Mouse (Mus musculus) G1E-ER4 (cell line): Measurements from ENCODE around the gene Nceh1. TPM values are rescaled to one million over a fixed set of nuclear protein-coding genes. Genes with fewer than 3 reads are reported as not detected.

ENCODE experiments used
- GATA1 ChIP-seq: IDR thresholded peaks from one replicate; pipeline ENCODE4 v1.8.0; 2012; ENCODE audit warnings: low read length, inconsistent platforms
- polyA plus RNA-seq: library from polyadenylated mRNA; stranded (reverse); fragments of >175 nt; gene quantifications from 2 replicates; pipeline ENCODE4 v1.2.3, GENCODE M21; 2012

Nceh1 gene
- polyA plus RNA-seq, 1 experiment = 4.9 TPM

DNA sequence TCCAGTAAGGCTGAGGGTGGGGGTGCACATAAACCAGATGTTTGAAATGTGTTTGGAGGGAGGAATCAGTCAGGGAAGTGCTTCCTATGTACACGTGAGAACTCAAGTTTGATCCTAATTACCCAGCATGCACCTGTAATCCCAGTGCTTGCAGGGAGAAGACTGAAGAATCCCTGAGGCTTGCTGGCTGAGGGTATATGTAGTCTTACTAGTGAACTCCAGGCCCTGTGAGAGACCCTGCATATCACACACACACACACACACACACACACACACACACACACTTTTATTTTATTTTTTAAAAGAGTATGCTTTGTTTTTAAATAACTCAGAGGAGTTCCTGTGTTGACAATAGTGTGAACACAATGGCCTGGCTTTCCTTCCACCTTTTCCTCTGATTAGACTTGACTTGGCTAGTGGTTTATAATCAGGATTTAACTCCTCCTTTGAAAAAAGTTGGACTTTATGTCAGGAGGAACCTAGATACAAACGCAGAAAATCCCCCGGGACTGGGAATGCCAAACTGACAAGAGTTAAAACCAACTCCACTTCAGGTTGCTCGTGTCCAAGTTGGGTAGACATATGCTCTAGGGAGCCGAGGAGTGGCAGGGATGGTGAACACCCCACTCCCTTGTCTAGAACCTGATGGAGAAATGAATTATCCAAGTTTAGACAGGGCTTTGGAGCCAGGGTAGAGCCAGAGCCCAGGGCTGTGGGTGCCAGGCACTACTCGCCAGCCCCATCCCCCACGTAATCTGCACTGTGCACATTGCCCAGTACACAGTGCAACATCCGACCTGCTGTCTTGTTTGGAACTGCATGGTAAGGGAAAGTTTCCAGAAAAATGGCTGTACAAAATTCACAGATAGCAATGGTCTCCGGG lies 138.1 kb downstream of the Nceh1 start:
- TF ChIP-seq GATA1 = no peak

DNA sequence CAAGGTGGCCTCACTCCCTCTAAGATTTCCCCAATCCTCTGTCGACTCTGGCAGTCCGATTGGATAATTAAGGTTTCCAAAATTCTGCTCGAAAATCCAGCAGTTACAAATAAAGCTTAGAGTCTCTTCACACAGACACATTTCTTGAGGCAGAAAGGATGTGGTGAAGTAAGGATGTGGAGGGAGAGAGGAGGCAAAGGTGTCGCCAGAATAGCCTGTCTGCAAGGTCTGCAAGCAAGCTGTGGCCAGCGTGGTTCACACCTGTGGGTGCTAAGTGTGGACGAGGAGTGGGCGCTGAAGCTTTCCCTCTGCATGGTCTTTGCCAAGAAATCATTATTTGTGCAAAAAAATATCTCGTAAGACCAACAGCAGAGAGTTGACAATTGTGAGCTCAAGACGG lies 139.8 kb downstream of the Nceh1 start:
- no peak for TF ChIP-seq GATA1

DNA sequence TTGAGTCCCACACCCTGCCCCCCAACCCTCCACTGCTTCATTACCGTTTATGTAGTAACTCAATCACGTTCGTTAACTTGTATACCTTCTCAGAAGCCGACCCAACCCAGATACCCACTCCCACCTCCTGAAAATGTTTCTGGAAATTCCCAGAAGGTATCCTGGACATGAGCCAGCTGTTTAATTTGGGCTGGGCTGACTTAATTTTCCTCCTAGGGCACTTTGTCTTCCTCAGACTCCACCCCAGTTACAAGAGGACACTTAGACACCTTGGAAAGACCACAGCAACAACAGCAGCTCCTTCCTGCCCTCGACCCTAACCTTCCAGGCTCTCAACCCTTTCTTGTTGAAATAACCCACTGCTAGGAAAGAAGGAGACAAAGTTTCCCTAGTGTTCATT lies 140.8 kb downstream of the Nceh1 start:
- no peak for TF ChIP-seq GATA1

GRCm38 (mm10) chr3:27326633-27327191 lies 143.9 kb downstream of the Nceh1 start:
- TF ChIP-seq GATA1 = no peak

DNA sequence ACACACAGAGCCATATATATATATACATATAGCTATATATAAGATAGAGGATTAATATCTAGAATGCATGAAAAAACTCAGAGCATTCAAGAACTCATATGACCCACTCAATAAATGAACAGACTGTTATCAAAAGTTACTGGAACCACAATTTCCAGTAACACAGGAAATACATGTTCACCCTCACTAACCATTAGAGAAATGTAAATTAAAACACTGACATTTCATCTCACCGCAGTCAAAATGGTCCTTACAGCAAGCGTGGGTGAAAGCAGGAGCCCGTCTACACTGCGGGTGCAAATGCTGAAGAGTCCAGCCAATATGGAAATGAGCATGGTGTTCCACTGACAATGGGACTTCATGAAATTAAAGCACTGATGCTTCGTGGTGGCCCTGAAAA lies 147.9 kb downstream of the Nceh1 start:
- no peak for TF ChIP-seq GATA1

Other genes starting within 250 kb of the Nceh1 start
- 1.7 and 1.9 TPM in 2 replicates for gene Ect2, start 29.1 kb upstream of the Nceh1 start, polyA plus RNA-seq
- not detected in 2 replicates for gene Tnfsf10, start 134.1 kb downstream of the Nceh1 start, polyA plus RNA-seq
- gene Ghsr, start 188.4 kb downstream of the Nceh1 start, polyA plus RNA-seq = not detected in 2 replicates